Mouse (Mus musculus) monocyte, adult 59 days (primary cell): ENCODE results near the gene 4933428M09Rik. TPM values are rescaled to one million over a fixed set of nuclear protein-coding genes. Genes with fewer than 3 reads are reported as not detected.

Source experiments
- total RNA-seq, 2 experiments: library from RNA; stranded (reverse); gene quantifications; one replicate each; pipeline ENCODE4 v1.2.4; 2023

4933428M09Rik gene
- total RNA-seq, result not detected

DNA sequence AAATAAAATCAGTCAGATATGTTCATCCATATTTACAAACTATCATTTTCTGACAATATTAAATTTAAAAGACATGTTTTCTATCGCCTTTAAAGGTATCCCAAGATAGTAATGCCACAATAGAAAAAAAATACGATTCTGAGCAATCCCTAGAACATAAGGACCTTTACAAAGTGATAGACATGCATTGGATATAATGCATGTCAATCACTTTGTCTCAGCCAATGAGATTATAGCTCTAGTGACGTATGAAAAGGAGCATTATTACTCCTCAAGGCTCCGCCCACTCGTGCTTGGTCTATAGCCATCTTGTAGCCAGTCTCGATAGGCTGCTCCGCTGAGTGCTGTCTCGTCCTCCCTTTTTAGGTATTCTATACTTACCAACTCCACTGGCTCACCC, at the start of gene 4933428M09Rik:
Gene 4933428M09Rik, plus strand, starts transcription at position 301 of the 400 bp plus-strand sequence.

GRCm38 (mm10) chrX:139209829-139210225, 30.8 kb downstream of the 4933428M09Rik start, which contains the start of gene Mum1l1:
Gene Mum1l1, plus strand, starts transcription at chrX:139210042.

Other genes starting within 250 kb of the 4933428M09Rik start
- not detected for gene Serpina7, start 94.0 kb upstream of the 4933428M09Rik start, total RNA-seq
- not detected for gene 4930513O06Rik, start 93.0 kb upstream of the 4933428M09Rik start, total RNA-seq
- not detected for gene Mum1l1, start 30.8 kb downstream of the 4933428M09Rik start, total RNA-seq
- under 1 TPM in 1 of 2 experiments, not detected in 1; 0.42 TPM for gene Trap1a, start 154.5 kb downstream of the 4933428M09Rik start, total RNA-seq